Mouse (Mus musculus) heart, embryonic 15.5 days (tissue): ENCODE measurements at regions not wholly inside any gene's neighbourhood (a gene's known extent, or its start where the extent isn't known, plus 50 kb on each side); places are given as distances from the start of the nearest gene placed in this dataset.
A peak's percentile ranks its signal among the peaks of the same experiment; 100 is the strongest.

ENCODE experiments used
- ATAC-seq: fragments of 200-750 bp; cut with Nextera tagmentation; replicated peaks from 2 replicates; pipeline ENCODE4 v1.8.0; 2017; ENCODE audit warnings: low read depth, moderate TSS enrichment; ENCODE audit not compliant: insufficient number of reproducible peaks, insufficient read depth, low FRiP score
- H3K27ac ChIP-seq: fragments of 300-500 bp; sonication (generic); 2 replicates; pipeline ENCODE4 v1.5.1; 2015; ENCODE audit warnings: mild to moderate bottlenecking, inconsistent platforms
- H3K27me3 ChIP-seq: fragments of 300-500 bp; sonication (generic); 2 replicates; pipeline ENCODE4 v1.6.1; 2015; ENCODE audit warnings: inconsistent platforms
- H3K36me3 ChIP-seq: fragments of 300-500 bp; sonication (generic); 2 replicates; pipeline ENCODE4 v1.6.1; 2015; ENCODE audit warnings: mild to moderate bottlenecking, inconsistent platforms
- H3K4me1 ChIP-seq: fragments of 300-500 bp; sonication (generic); replicated peaks from 2 replicates; pipeline ENCODE4 v1.6.1; 2015; ENCODE audit warnings: inconsistent platforms
- H3K4me2 ChIP-seq: fragments of 300-500 bp; sonication (generic); 2 replicates; pipeline ENCODE4 v1.6.1; 2015; ENCODE audit warnings: inconsistent platforms, mild to moderate bottlenecking, moderate library complexity
- H3K4me3 ChIP-seq: fragments of 300-500 bp; sonication (generic); 2 replicates; pipeline ENCODE4 v1.5.1; 2015; ENCODE audit warnings: mild to moderate bottlenecking, inconsistent platforms
- H3K9ac ChIP-seq: fragments of 300-500 bp; sonication (generic); 2 replicates; pipeline ENCODE4 v1.6.1; 2015; ENCODE audit warnings: mild to moderate bottlenecking, inconsistent platforms
- H3K9me3 ChIP-seq: fragments of 300-500 bp; sonication (generic); replicated peaks from 2 replicates; pipeline ENCODE4 v1.6.1; 2016; ENCODE audit warnings: inconsistent platforms
- WGBS: fragments of 180-500 bp; shearing (Covaris S2); methylation state at CpG from one replicate; pipeline ENCODE4 v1.1.7; 2015; ENCODE audit warnings: mixed read lengths; 5-methylcytosine and 5-hydroxymethylcytosine counted together

GRCm38 (mm10) chr10:56597382-56597781, 220.3 kb downstream of the Gja1 start:
- WGBS: 29% methylated on average over 5 of the region's 5 CpGs
- no peak overlapping the region for H3K4me3 ChIP-seq
- H3K36me3 ChIP-seq: no peaks in the 10 kb centered on the region
- no peak overlapping the region for H3K27ac ChIP-seq
- peak; percentile 90 for ATAC-seq
- H3K4me2 ChIP-seq: no peak overlapping the region
- H3K9ac ChIP-seq: no peak overlapping the region
- no peaks in the 10 kb centered on the region for H3K27me3 ChIP-seq
- H3K9me3 ChIP-seq: no peaks in the 10 kb centered on the region
- peaks cover 14% of the 10 kb centered on the region for H3K4me1 ChIP-seq

GRCm38 (mm10) chr10:56598191-56598590, 221.1 kb downstream of the Gja1 start:
- Histone ChIP-seq H3K9ac (no peak overlapping the region), H3K27ac (no peak overlapping the region), H3K27me3 (no peaks in the 10 kb centered on the region), H3K4me3 (no peak overlapping the region), H3K9me3 (no peaks in the 10 kb centered on the region), H3K4me2 (no peak overlapping the region), H3K4me1 (peaks cover 14% of the 10 kb centered on the region), H3K36me3 (no peaks in the 10 kb centered on the region)
- 48% methylated on average over 3 of the region's 3 CpGs for WGBS
- ATAC-seq: no peak

- Histone ChIP-seq H3K27ac (no peak overlapping the region), H3K9me3 (no peaks in the 10 kb centered on the region)
Observed at GRCm38 (mm10) chr10:56599923-56600322, 222.8 kb downstream of the Gja1 start.

GRCm38 (mm10) chr10:56611564-56612288, 234.6 kb downstream of the Gja1 start:
- H3K27ac ChIP-seq: no peak overlapping the region
- H3K9me3 ChIP-seq: no peaks in the 10 kb centered on the region
- no peak for ATAC-seq
- no peak overlapping the region for H3K9ac ChIP-seq
- WGBS: 73% methylated on average over 8 of the region's 8 CpGs
- H3K4me3 ChIP-seq: no peak overlapping the region
- H3K27me3 ChIP-seq: no peaks in the 10 kb centered on the region
- H3K4me2 ChIP-seq: no peak overlapping the region
- H3K4me1 ChIP-seq: no peaks in the 10 kb centered on the region
- H3K36me3 ChIP-seq: no peaks in the 10 kb centered on the region

More at GRCm38 (mm10) chr10:56599923-56600322, 222.8 kb downstream of the Gja1 start:
- no peak overlapping the region for H3K4me2 ChIP-seq
- no peaks in the 10 kb centered on the region for H3K36me3 ChIP-seq
- peaks cover 14% of the 10 kb centered on the region for H3K4me1 ChIP-seq
- H3K27me3 ChIP-seq: no peaks in the 10 kb centered on the region
- H3K4me3 ChIP-seq: no peak overlapping the region
- H3K9ac ChIP-seq: no peak overlapping the region
- ATAC-seq: no peak
- WGBS: 72% methylated on average over 4 of the region's 4 CpGs

GRCm38 (mm10) chr10:56642656-56643055, 265.5 kb downstream of the Gja1 start:
- Histone ChIP-seq H3K4me1 (no peaks in the 10 kb centered on the region), H3K27ac (no peak overlapping the region), H3K9me3 (no peaks in the 10 kb centered on the region), H3K4me3 (no peak overlapping the region), H3K36me3 (no peaks in the 10 kb centered on the region), H3K9ac (no peak overlapping the region), H3K4me2 (no peak overlapping the region), H3K27me3 (no peaks in the 10 kb centered on the region)
- WGBS: 75% methylated on average over 2 of the region's 2 CpGs
- no peak for ATAC-seq

GRCm38 (mm10) chr10:56643376-56644135, 266.4 kb downstream of the Gja1 start:
- no peaks in the 10 kb centered on the region for H3K4me1 ChIP-seq
- 64% methylated on average over 12 of the region's 12 CpGs for WGBS
- no peak overlapping the region for H3K9ac ChIP-seq
- ATAC-seq: no peak
- no peaks in the 10 kb centered on the region for H3K27me3 ChIP-seq
- no peak overlapping the region for H3K4me3 ChIP-seq
- no peak overlapping the region for H3K27ac ChIP-seq
- no peaks in the 10 kb centered on the region for H3K9me3 ChIP-seq
- H3K36me3 ChIP-seq: no peaks in the 10 kb centered on the region
- no peak overlapping the region for H3K4me2 ChIP-seq

- Histone ChIP-seq H3K27ac (no peak overlapping the region), H3K27me3 (no peaks in the 10 kb centered on the region), H3K4me1 (peaks cover 4% of the 10 kb centered on the region; the same call in 1 of the 2 replicates), H3K36me3 (no peaks in the 10 kb centered on the region), H3K9ac (no peak overlapping the region), H3K9me3 (no peaks in the 10 kb centered on the region), H3K4me3 (no peak overlapping the region), H3K4me2 (no peak overlapping the region)
- ATAC-seq: no peak
- WGBS: 37% methylated on average over 4 of the region's 4 CpGs
Observed at GRCm38 (mm10) chr10:56660501-56660900, 283.4 kb downstream of the Gja1 start.

- WGBS: 71% methylated on average over 3 of the region's 3 CpGs
- no peaks in the 10 kb centered on the region for H3K4me1 ChIP-seq
- H3K27me3 ChIP-seq: no peaks in the 10 kb centered on the region
- H3K9me3 ChIP-seq: no peaks in the 10 kb centered on the region
- no peak overlapping the region for H3K27ac ChIP-seq
- no peaks in the 10 kb centered on the region for H3K36me3 ChIP-seq
- no peak overlapping the region for H3K9ac ChIP-seq
- no peak overlapping the region for H3K4me3 ChIP-seq
- no peak overlapping the region for H3K4me2 ChIP-seq
- no peak for ATAC-seq
Observed at GRCm38 (mm10) chr10:56673919-56674318, 296.8 kb downstream of the Gja1 start.

GRCm38 (mm10) chr10:56682901-56683300, 305.8 kb downstream of the Gja1 start:
- H3K4me3 ChIP-seq: no peak overlapping the region
- no peaks in the 10 kb centered on the region for H3K9me3 ChIP-seq
- 0 out of 2 replicates have a peak, but pooled peaks have one; percentile 35 for ATAC-seq
- H3K4me1 ChIP-seq: no peaks in the 10 kb centered on the region
- WGBS: 73% methylated on average over 3 of the region's 3 CpGs
- H3K27ac ChIP-seq: no peak overlapping the region
- no peak overlapping the region for H3K4me2 ChIP-seq
- H3K27me3 ChIP-seq: no peaks in the 10 kb centered on the region
- no peaks in the 10 kb centered on the region for H3K36me3 ChIP-seq
- H3K9ac ChIP-seq: no peak overlapping the region

GRCm38 (mm10) chr10:56685655-56686250, 308.6 kb downstream of the Gja1 start:
- ATAC-seq: no peak
- WGBS: 78% methylated on average over 8 of the region's 8 CpGs
- no peak overlapping the region for H3K27ac ChIP-seq
- no peaks in the 10 kb centered on the region for H3K27me3 ChIP-seq
- H3K4me3 ChIP-seq: no peak overlapping the region
- no peak overlapping the region for H3K4me2 ChIP-seq
- H3K4me1 ChIP-seq: no peaks in the 10 kb centered on the region
- H3K9ac ChIP-seq: no peak overlapping the region
- H3K36me3 ChIP-seq: no peaks in the 10 kb centered on the region
- no peaks in the 10 kb centered on the region for H3K9me3 ChIP-seq

GRCm38 (mm10) chr10:56691467-56691866, 314.3 kb downstream of the Gja1 start:
- H3K9me3 ChIP-seq: no peaks in the 10 kb centered on the region
- WGBS: 58% methylated on average over 2 of the region's 2 CpGs
- H3K4me1 ChIP-seq: no peaks in the 10 kb centered on the region
- H3K27ac ChIP-seq: 0 out of 2 replicates have a peak overlapping the region, but pooled peaks have one; percentile 20
- H3K9ac ChIP-seq: no peak overlapping the region
- H3K4me2 ChIP-seq: no peak overlapping the region
- no peak for ATAC-seq
- H3K27me3 ChIP-seq: no peaks in the 10 kb centered on the region
- H3K36me3 ChIP-seq: no peaks in the 10 kb centered on the region
- no peak overlapping the region for H3K4me3 ChIP-seq
